Mouse (Mus musculus): Measurements from ENCODE around the gene Gpd2.

DNA sequence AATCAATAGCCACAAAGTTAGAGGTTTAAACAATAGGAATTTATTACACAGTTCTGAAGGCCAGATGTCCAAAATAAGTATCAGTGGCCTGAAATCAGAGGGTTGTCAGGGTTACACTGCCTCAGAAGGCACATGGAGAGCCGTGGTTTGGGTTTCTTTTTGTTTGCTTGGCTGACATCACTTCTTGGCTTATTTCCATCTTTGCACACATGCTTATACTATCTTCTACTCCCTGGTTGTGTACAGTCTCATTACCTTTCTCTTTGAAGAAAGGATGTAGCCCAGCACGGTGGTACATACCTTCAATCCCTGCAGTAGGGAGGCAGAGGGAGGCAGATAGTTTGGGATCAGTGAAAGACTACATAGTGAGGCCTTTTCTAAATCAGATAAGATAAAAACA is 12.2 kb upstream of the Gpd2 start:
- TF ChIP-seq POLR2A (IDR thresholded peaks at IDR 0.05; ENCODE audit: insufficient read length, low read depth) (no peak), TCF12 (IDR thresholded peaks at IDR 0.05; ENCODE audit: insufficient read depth, poor library complexity, severe bottlenecking) (no peak), CEBPB (IDR thresholded peaks at IDR 0.05; ENCODE audit: insufficient read depth, poor library complexity, severe bottlenecking) (no peak), MYOG (IDR thresholded peaks at IDR 0.05; ENCODE audit: control insufficient read depth in 1 of 3, insufficient read depth in 1 of 3, insufficient read length in 2 of 3, low read depth in 2 of 3) (no peak), E2F4 (IDR thresholded peaks at IDR 0.05; ENCODE audit: insufficient read depth) (no peak), MAX (IDR thresholded peaks at IDR 0.05; ENCODE audit: low read depth) (no peak), SRF (IDR thresholded peaks at IDR 0.05; ENCODE audit: control insufficient read depth, insufficient read length, low read depth) (no peak), MYOD1 (IDR thresholded peaks at IDR 0.05; ENCODE audit: control insufficient read depth in 1 of 3, insufficient read length in 2 of 3, low read depth in 2 of 3) (no peak), USF1 (IDR thresholded peaks at IDR 0.05; ENCODE audit: low read depth) (no peak)
